Mouse (Mus musculus) heart, adult 2 months (tissue): ENCODE data around the gene Recql. TPM values are rescaled to one million over a fixed set of nuclear protein-coding genes. Genes with fewer than 3 reads are reported as not detected.

Source experiments
- DNase-seq, 2 experiments: peaks; one replicate each; pipeline ENCODE4 v3.0.0; 2021
- H3K27ac ChIP-seq: fragments of 200-600 bp; 2 replicates; pipeline ENCODE4 v1.8.1; 2022
- H3K27me3 ChIP-seq: fragments of 200-500 bp; 2 replicates; pipeline ENCODE4 v1.6.1; 2012; ENCODE audit warnings: mild to moderate bottlenecking, low read length, inconsistent platforms, mixed read lengths; ENCODE audit not compliant: control insufficient read depth, insufficient read depth
- H3K36me3 ChIP-seq: fragments of 200-500 bp; 2 replicates; pipeline ENCODE4 v1.6.1; 2012; ENCODE audit warnings: low read length, inconsistent platforms; ENCODE audit not compliant: control insufficient read depth, insufficient read depth
- H3K4me1 ChIP-seq: fragments of 200-500 bp; 2 replicates; pipeline ENCODE4 v1.6.1; 2011; ENCODE audit warnings: low read length; ENCODE audit not compliant: control insufficient read depth, insufficient read depth
- H3K4me3 ChIP-seq: fragments of 200-600 bp; 2 replicates; pipeline ENCODE4 v1.8.1; 2022
- H3K79me2 ChIP-seq: fragments of 200-500 bp; replicated peaks from 2 replicates; pipeline ENCODE4 v1.6.1; 2012; ENCODE audit warnings: mild to moderate bottlenecking, inconsistent platforms, low read length, moderate library complexity, mixed read lengths; ENCODE audit not compliant: control insufficient read depth, insufficient read depth
- H3K9ac ChIP-seq: fragments of 200-500 bp; 2 replicates; pipeline ENCODE4 v1.6.1; 2012; ENCODE audit warnings: low read depth, mild to moderate bottlenecking, control low read depth, inconsistent platforms, low read length, mixed read lengths
- CTCF ChIP-seq: fragments of 200-600 bp; IDR thresholded peaks from 2 replicates; pipeline ENCODE4 v1.8.1; 2022; ENCODE audit warnings: antibody characterized with exemption, mild to moderate bottlenecking, moderate library complexity
- EP300 ChIP-seq: fragments of 200-500 bp; IDR thresholded peaks from 2 replicates; pipeline ENCODE4 v1.6.1; 2011; ENCODE audit warnings: low read depth, low read length, control low read depth; ENCODE audit not compliant: insufficient read depth
- POLR2A ChIP-seq: fragments of 200-500 bp; IDR thresholded peaks from 2 replicates; pipeline ENCODE4 v1.6.1; 2011; ENCODE audit warnings: mild to moderate bottlenecking, low read depth, low read length, control low read depth; ENCODE audit not compliant: insufficient read depth
- WGBS: fragments of 180-500 bp; shearing (Covaris S2); methylation state at CpG from one replicate; pipeline ENCODE4 v1.1.7; 2018; 5-methylcytosine and 5-hydroxymethylcytosine counted together
- intact Hi-C: fragments of 180-260 bp; cut with DNase I; formaldehyde crosslinking; loops from one replicate; pipeline ENCODE4 v1.15.1; 2025
- polyA plus RNA-seq: library from polyadenylated mRNA; depleted of rRNA; stranded (reverse); fragments of >200 nt; gene quantifications from 2 replicates; pipeline ENCODE4 v1.2.3, GENCODE M21; 2012
- total RNA-seq, 2 experiments: library from RNA; stranded (reverse); gene quantifications; 2 replicates each; pipeline ENCODE4 v1.2.3; 2021

The Recql gene
- total and polyA plus RNA-seq, 3 experiments, result 2.3 to 8.4 (median 6.9) TPM

DNA sequence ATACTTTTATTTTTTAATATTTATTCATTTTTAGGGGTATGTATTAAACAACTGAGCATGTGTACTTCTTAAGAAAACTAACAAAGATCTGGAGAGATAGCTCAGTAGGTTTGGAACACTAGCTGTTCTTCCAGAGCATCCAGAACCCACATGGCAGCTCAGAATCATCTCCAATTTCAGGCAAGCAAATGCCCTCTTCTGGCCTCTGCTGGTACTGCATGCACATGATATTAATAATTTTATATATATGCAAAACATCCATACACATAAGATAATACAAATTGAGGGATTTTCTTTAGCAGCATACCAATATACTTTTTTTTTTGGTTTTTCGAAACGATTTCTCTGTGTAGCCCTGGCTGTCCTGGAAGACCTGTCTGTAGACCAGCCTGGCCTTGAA lies 43.3 kb downstream of the Recql start:
- 47% methylated on average over 2 of the region's 2 CpGs for WGBS
- no peak for TF ChIP-seq EP300
- TF ChIP-seq CTCF, result peak; percentile 75
- no peak for TF ChIP-seq POLR2A
- intact Hi-C loops, result no loop called here

DNA sequence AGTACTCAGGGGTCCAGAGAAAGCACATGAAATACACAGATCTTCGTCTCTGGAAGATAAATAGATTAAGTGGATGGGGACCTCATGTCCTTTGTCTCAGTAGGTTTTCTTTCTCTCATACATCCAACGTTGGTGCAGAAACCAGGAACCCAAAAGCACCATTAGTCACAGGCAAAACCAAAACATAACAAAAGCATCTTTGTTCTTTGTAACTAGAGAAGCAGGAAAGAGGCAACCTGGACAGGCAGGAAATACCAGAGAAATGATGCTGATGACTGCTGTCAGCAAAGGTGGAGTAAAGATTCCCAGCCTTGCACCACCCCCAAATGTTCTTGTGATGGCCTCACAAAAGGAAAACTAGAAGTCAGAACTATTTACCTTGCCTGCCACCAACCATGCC lies 47.3 kb downstream of the Recql start:
- Histone ChIP-seq H3K79me2 (no peaks in the 10 kb centered on the region), H3K4me1 (no peaks in the 10 kb centered on the region), H3K36me3 (no peaks in the 10 kb centered on the region), H3K9ac (no peak overlapping the region), H3K4me3 (no peak overlapping the region), H3K27me3 (no peaks in the 10 kb centered on the region), H3K27ac (no peak overlapping the region)
- 29% methylated on average over 2 of the region's 2 CpGs for WGBS
- intact Hi-C loops, result no loop called here
- no peak for TF ChIP-seq EP300
- no peak for DNase-seq

More for the DNA sequence above, 43.3 kb downstream of the Recql start:
- Histone ChIP-seq H3K4me3 (no peak overlapping the region), H3K9ac (no peak overlapping the region), H3K4me1 (no peaks in the 10 kb centered on the region; the same call in none of the 2 replicates), H3K36me3 (0 out of 2 replicates have a peak, but pooled peaks cover 2% of the 10 kb centered on the region), H3K79me2 (no peaks in the 10 kb centered on the region), H3K27me3 (no peaks in the 10 kb centered on the region), H3K27ac (no peak overlapping the region)
- DNase-seq, result peak in 1 of 2 experiments; percentile 23

- no peaks in the 10 kb centered on the region for H3K27me3 ChIP-seq
- DNase-seq, result no peak
- H3K9ac ChIP-seq, result no peak overlapping the region
- no peaks in the 10 kb centered on the region for H3K36me3 ChIP-seq
- H3K79me2 ChIP-seq, result no peaks in the 10 kb centered on the region
- H3K4me1 ChIP-seq, result no peaks in the 10 kb centered on the region
- no peak overlapping the region for H3K27ac ChIP-seq
- WGBS, result 41% methylated on average over 2 of the region's 2 CpGs
- TF ChIP-seq POLR2A (no peak), EP300 (no peak), CTCF (no peak)
- intact Hi-C loops, result no loop called here
- no peak overlapping the region for H3K4me3 ChIP-seq
These were observed 47.9 kb downstream of the Recql start for GRCm38 (mm10) chr6:142338961-142339360.

GRCm38 (mm10) chr6:142329201-142329600 lies 57.7 kb downstream of the Recql start:
- TF ChIP-seq EP300, result no peak
- no peak for TF ChIP-seq POLR2A
- no peak for TF ChIP-seq CTCF
- Histone ChIP-seq H3K4me1 (no peaks in the 10 kb centered on the region), H3K79me2 (no peaks in the 10 kb centered on the region), H3K4me3 (no peak overlapping the region), H3K36me3 (no peaks in the 10 kb centered on the region), H3K27me3 (no peaks in the 10 kb centered on the region), H3K27ac (no peak overlapping the region), H3K9ac (no peak overlapping the region)
- DNase-seq, result no peak
- intact Hi-C loops, result no loop called here
- 52% methylated on average over 1 of the region's 1 CpGs for WGBS

- H3K4me3 ChIP-seq, result no peak overlapping the region
- no peak overlapping the region for H3K27ac ChIP-seq
- no peak overlapping the region for H3K9ac ChIP-seq
- H3K36me3 ChIP-seq, result no peaks in the 10 kb centered on the region
- no peaks in the 10 kb centered on the region for H3K79me2 ChIP-seq
- intact Hi-C loops, result no loop called here
- H3K4me1 ChIP-seq, result no peaks in the 10 kb centered on the region
- no peak for TF ChIP-seq EP300
- no peak for TF ChIP-seq POLR2A
- TF ChIP-seq CTCF, result no peak
- WGBS, result 61% methylated on average over 3 of the region's 3 CpGs
- no peaks in the 10 kb centered on the region for H3K27me3 ChIP-seq
- no peak for DNase-seq
These were observed 60.3 kb downstream of the Recql start for GRCm38 (mm10) chr6:142326598-142326997.

DNA sequence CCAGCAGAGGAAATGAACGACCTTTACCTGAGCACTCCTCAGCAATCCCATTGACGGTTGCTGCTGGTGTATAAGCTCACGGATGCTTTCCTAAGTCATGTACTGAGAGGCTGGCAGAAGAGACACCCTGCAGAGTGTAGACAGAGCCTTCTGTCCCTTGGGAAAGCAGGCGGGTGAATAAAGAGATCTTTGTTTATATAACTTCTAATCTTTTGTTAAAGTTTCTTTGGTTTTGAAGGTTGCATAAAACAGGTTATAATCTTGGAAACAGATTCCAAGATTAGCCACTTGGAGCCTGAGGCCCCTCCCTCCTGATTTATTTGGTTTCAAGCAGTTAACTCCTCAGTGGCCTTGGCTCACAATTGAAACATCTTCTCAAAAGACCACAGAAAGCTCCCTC lies 64.0 kb downstream of the Recql start, which contains the start of gene Slco1a5:
Gene Slco1a5, minus strand, starts transcription at position 101 of the 400 bp plus-strand sequence.
- Histone ChIP-seq H3K9ac (no peak within 1 kb of the TSS), H3K4me3 (no peak within 1 kb of the TSS), H3K27ac (no peak within 1 kb of the TSS), H3K79me2 (no peaks in the 10 kb centered on the region), H3K4me1 (no peaks in the 10 kb centered on the region), H3K36me3 (no peaks in the 10 kb centered on the region), H3K27me3 (no peaks in the 10 kb centered on the region)
- intact Hi-C loops, result no loop called here
- 31% methylated on average over 4 of the region's 4 CpGs for WGBS
- DNase-seq, result no peak
- TF ChIP-seq EP300, result no peak
- TF ChIP-seq CTCF, result no peak
- no peak for TF ChIP-seq POLR2A
